In genomic region chr19:7039841-7040636, GRCm38 (mm10) we compare ENCODE assay signal across 8 mouse cellular contexts. TPM values are rescaled to one million over a fixed set of nuclear protein-coding genes. Genes with fewer than 3 reads are reported as not detected.
A peak's percentile ranks its signal among the peaks of the same experiment; 100 is the strongest.
DNase-seq lines count a peak whose midpoint lies in the region; ATAC-seq and TF ChIP-seq lines count a peak whose summit lies in the region.

Stip1 (minus strand) TSS chr19:7039967.

- H3K4me2 ChIP-seq in forebrain, embryonic 12.5 days = peak within 1 kb of the TSS; percentile 88
- H3K4me2 ChIP-seq in heart, postnatal 0 days (ENCODE audit: low read depth, low read length) = peak within 1 kb of the TSS; percentile 78
- peak within 1 kb of the TSS; percentile 94 for H3K4me2 ChIP-seq in liver, embryonic 16.5 days (ENCODE audit: low read depth, low read length)
- peak within 1 kb of the TSS; percentile 77 for H3K4me2 ChIP-seq in neural tube, embryonic 13.5 days

- peak; percentile 100 for DNase-seq in c-Kit-positive CD71-positive TER-119-positive erythroid progenitor cells, embryonic 14.5 days (ENCODE audit: low spot score)
- peak; percentile 100 for DNase-seq in heart, postnatal 0 days (ENCODE audit: low spot score)
- DNase-seq in kidney, postnatal 4 days = peak; percentile 99 to 100

- H3K4me1 ChIP-seq in E14TG2a.4 (replicated peaks; ENCODE audit: low read depth, low read length) = peaks cover 61% of the 10 kb centered on the region
- H3K4me1 ChIP-seq in forebrain, embryonic 12.5 days = peaks cover 34% of the 10 kb centered on the region
- peaks cover 20% of the 10 kb centered on the region for H3K4me1 ChIP-seq in heart, postnatal 0 days (ENCODE audit: control insufficient read depth, insufficient read depth)
- H3K4me1 ChIP-seq in liver, embryonic 16.5 days (ENCODE audit: control insufficient read depth, low read depth, low read length) = peaks cover 25% of the 10 kb centered on the region
- peaks cover 36% of the 10 kb centered on the region for H3K4me1 ChIP-seq in neural tube, embryonic 13.5 days (replicated peaks)
- peaks cover 5% of the 10 kb centered on the region for H3K4me1 ChIP-seq in testis, adult 2 months (ENCODE audit: control insufficient read depth, insufficient read depth, low read length)

- peak within 1 kb of the TSS; percentile 92 for H3K9ac ChIP-seq in forebrain, embryonic 12.5 days
- peak within 1 kb of the TSS; percentile 84 for H3K9ac ChIP-seq in heart, postnatal 0 days (replicated peaks; ENCODE audit: low read depth, low read length)
- peak within 1 kb of the TSS; percentile 96 for H3K9ac ChIP-seq in liver, embryonic 16.5 days (ENCODE audit: low read depth, low read length)
- peak within 1 kb of the TSS; percentile 95 for H3K9ac ChIP-seq in neural tube, embryonic 13.5 days

- peak; percentile 79 for TF ChIP-seq POLR2A in testis, adult 2 months (IDR thresholded peaks at IDR 0.05; ENCODE audit: control insufficient read depth, low read depth, low read length)

- peak within 1 kb of the TSS; percentile 97 for H3K4me3 ChIP-seq in E14TG2a.4 (replicated peaks; ENCODE audit: low read length)
- peak within 1 kb of the TSS; percentile 89 for H3K4me3 ChIP-seq in forebrain, embryonic 12.5 days (replicated peaks)
- peak within 1 kb of the TSS; percentile 79 for H3K4me3 ChIP-seq in heart, postnatal 0 days (ENCODE audit: low read depth, low read length)
- H3K4me3 ChIP-seq in liver, embryonic 16.5 days (ENCODE audit: low read depth, low read length) = peak within 1 kb of the TSS; percentile 94
- H3K4me3 ChIP-seq in neural tube, embryonic 13.5 days = peak within 1 kb of the TSS; percentile 79
- peak within 1 kb of the TSS; percentile 96 for H3K4me3 ChIP-seq in testis, adult 2 months (ENCODE audit: control insufficient read depth, low read depth, low read length)

- under 1% methylated on average over 49 of the region's 49 CpGs for WGBS in forebrain, embryonic 12.5 days
- WGBS in heart, postnatal 0 days = under 1% methylated on average over 49 of the region's 49 CpGs
- WGBS in liver, embryonic 16.5 days (ENCODE audit: insufficient replicate concordance) = 0% methylated on average over 49 of the region's 49 CpGs
- under 1% methylated on average over 49 of the region's 49 CpGs for whole genome bisulfite sequencing in neural tube, embryonic 13.5 days

- no peaks in the 10 kb centered on the region for H3K27me3 ChIP-seq in E14TG2a.4 (ENCODE audit: insufficient read depth, low read length)
- H3K27me3 ChIP-seq in forebrain, embryonic 12.5 days = no peaks in the 10 kb centered on the region
- H3K27me3 ChIP-seq in heart, postnatal 0 days (ENCODE audit: control insufficient read depth, insufficient read depth, low read length) = no peaks in the 10 kb centered on the region
- H3K27me3 ChIP-seq in liver, embryonic 16.5 days (ENCODE audit: control insufficient read depth, insufficient read depth, low read depth, low read length) = no peaks in the 10 kb centered on the region
- H3K27me3 ChIP-seq in neural tube, embryonic 13.5 days = no peaks in the 10 kb centered on the region
- H3K27me3 ChIP-seq in testis, adult 2 months (ENCODE audit: control insufficient read depth, insufficient read depth, low read length) = no peaks in the 10 kb centered on the region

- H3K27ac ChIP-seq in forebrain, embryonic 12.5 days = peak within 1 kb of the TSS; percentile 96
- peak within 1 kb of the TSS; percentile 95 for H3K27ac ChIP-seq in heart, postnatal 0 days (ENCODE audit: low read depth)
- H3K27ac ChIP-seq in liver, embryonic 16.5 days (ENCODE audit: low read length) = peak within 1 kb of the TSS; percentile 93
- peak within 1 kb of the TSS; percentile 95 for H3K27ac ChIP-seq in neural tube, embryonic 13.5 days (replicated peaks)
- H3K27ac ChIP-seq in testis, adult 2 months (ENCODE audit: control insufficient read depth, insufficient read depth, low read depth, low read length) = peak within 1 kb of the TSS; percentile 96

- H3K9me3 ChIP-seq in E14TG2a.4 (ENCODE audit: low read length) = no peaks in the 10 kb centered on the region
- no peaks in the 10 kb centered on the region for H3K9me3 ChIP-seq in forebrain, embryonic 12.5 days
- no peaks in the 10 kb centered on the region for H3K9me3 ChIP-seq in heart, postnatal 0 days (replicated peaks; ENCODE audit: control insufficient read depth, low read length)
- H3K9me3 ChIP-seq in liver, embryonic 16.5 days (replicated peaks; ENCODE audit: control insufficient read depth, low read length) = no peaks in the 10 kb centered on the region
- H3K9me3 ChIP-seq in neural tube, embryonic 13.5 days = no peaks in the 10 kb centered on the region

- peak; percentile 70 for TF ChIP-seq EP300 in heart, postnatal 0 days (IDR thresholded peaks at IDR 0.05; ENCODE audit: low read depth)

- TF ChIP-seq CTCF in E14TG2a.4 (conservative IDR thresholded peaks at IDR 0.05; ENCODE audit: low read length) = no peak
- TF ChIP-seq CTCF in heart, postnatal 0 days (IDR thresholded peaks at IDR 0.05; ENCODE audit: low read depth) = peak; percentile 47
- TF ChIP-seq CTCF in testis, adult 2 months (IDR thresholded peaks at IDR 0.05; ENCODE audit: control insufficient read depth, insufficient read depth, insufficient replicate concordance, low read depth, low read length) = no peak

- peak; percentile 99 for ATAC-seq in forebrain, embryonic 12.5 days (ENCODE audit: low FRiP score)
- ATAC-seq in heart, postnatal 0 days (ENCODE audit: insufficient read depth, low read depth) = peak; percentile 97
- peak; percentile 96 for ATAC-seq in liver, embryonic 16.5 days (ENCODE audit: low read depth)
- ATAC-seq in neural tube, embryonic 13.5 days (ENCODE audit: low read depth) = peak; percentile 99

- H3K36me3 ChIP-seq in E14TG2a.4 (ENCODE audit: insufficient read depth, low read length) = peaks cover 41% of the 10 kb centered on the region
- H3K36me3 ChIP-seq in forebrain, embryonic 12.5 days (replicated peaks) = peaks cover 7% of the 10 kb centered on the region
- H3K36me3 ChIP-seq in heart, postnatal 0 days (replicated peaks; ENCODE audit: control insufficient read depth, insufficient read depth, low read length) = peaks cover 6% of the 10 kb centered on the region
- H3K36me3 ChIP-seq in liver, embryonic 16.5 days (ENCODE audit: control insufficient read depth, insufficient read depth) = peaks cover 4% of the 10 kb centered on the region; the same call in 1 of the 2 replicates
- peaks cover 8% of the 10 kb centered on the region for H3K36me3 ChIP-seq in neural tube, embryonic 13.5 days
- H3K36me3 ChIP-seq in testis, adult 2 months (ENCODE audit: control insufficient read depth, insufficient read depth, low read length) = no peaks in the 10 kb centered on the region

RNA-seq across cellular contexts. Expression of gene Stip1, which starts in this region (rescaled TPM):
- polyA plus RNA-seq in forebrain, embryonic 12.5 days (2016; fragmentation: Nextera tagmentation; extraction: Ambion mirVana) = 324 and 357 TPM in 2 replicates
- 94.6 and 99.7 TPM in 2 replicates for total RNA-seq in heart, postnatal 0 days (2014; rRNA removed; ENCODE audit: low replicate concordance)
- polyA plus RNA-seq in heart, postnatal 0 days (2015; fragmentation: Nextera tagmentation; extraction: Ambion mirVana) = 98.3 and 98.5 TPM in 2 replicates
- polyA plus RNA-seq in liver, embryonic 16.5 days (2015; fragmentation: Nextera tagmentation; extraction: Ambion mirVana) = 103 and 104 TPM in 2 replicates
- polyA plus RNA-seq in neural tube, embryonic 13.5 days (2015; fragmentation: Nextera tagmentation; extraction: Ambion mirVana) = 244 and 248 TPM in 2 replicates
- 53.1 and 54.5 TPM in 2 replicates for polyA plus RNA-seq in testis, adult 2 months (2012; rRNA removed)

Comparison
In these comparisons a context has a peak if more than half of its experiments do, and no peak if none do; other contexts are left out.
1. Peak in every context shown above with its lines: DNase-seq, ATAC-seq, H3K4me3 ChIP-seq and H3K27ac ChIP-seq.